Mouse (Mus musculus): Measurements from ENCODE around the gene Spsb1. TPM values are rescaled to one million over a fixed set of nuclear protein-coding genes. Genes with fewer than 3 reads are reported as not detected.

The Spsb1 gene
- polyA plus RNA-seq, 1 experiment from 2014 or later, result 7.5 TPM

- Histone ChIP-seq H3K4me2 (ENCODE audit: low read depth, low read length, severe bottlenecking) (no peak overlapping the region), H3K36me3 (ENCODE audit: control insufficient read depth, insufficient read depth, low read length) (no peaks in the 10 kb centered on the region), H3K9me3 (ENCODE audit: control insufficient read depth, low read length) (no peaks in the 10 kb centered on the region), H3K4me3 (ENCODE audit: low read depth, low read length) (no peak overlapping the region), H3K27ac (ENCODE audit: low read depth, low read length) (no peak overlapping the region), H3K9ac (ENCODE audit: low read length) (no peak overlapping the region), H3K27me3 (ENCODE audit: control insufficient read depth, insufficient read depth, low read length) (no peaks in the 10 kb centered on the region), H3K4me1 (replicated peaks; ENCODE audit: control insufficient read depth, insufficient read depth, low read length) (peaks cover 6% of the 10 kb centered on the region; the same call in 1 of the 2 replicates)
- ATAC-seq (replicated peaks; ENCODE audit: low FRiP score) (no peak), DNase-seq (ENCODE audit: low spot score) (no peak)
- 89% methylated on average over 18 of the region's 18 CpGs for WGBS
Observed at GRCm38 (mm10) chr4:149941067-149941755, 13.6 kb downstream of the Spsb1 start.

GRCm38 (mm10) chr4:149938701-149939100, 16.1 kb downstream of the Spsb1 start:
- WGBS, result 69% methylated on average over 8 of the region's 8 CpGs
- Histone ChIP-seq H3K27ac (ENCODE audit: low read depth, low read length) (no peak overlapping the region), H3K36me3 (ENCODE audit: control insufficient read depth, insufficient read depth, low read length) (no peaks in the 10 kb centered on the region), H3K4me3 (ENCODE audit: low read depth, low read length) (no peak overlapping the region), H3K4me1 (replicated peaks; ENCODE audit: control insufficient read depth, insufficient read depth, low read length) (peaks cover 3% of the 10 kb centered on the region; the same call in 1 of the 2 replicates), H3K9ac (ENCODE audit: low read length) (no peak overlapping the region), H3K4me2 (ENCODE audit: low read depth, low read length, severe bottlenecking) (no peak overlapping the region), H3K27me3 (ENCODE audit: control insufficient read depth, insufficient read depth, low read length) (no peaks in the 10 kb centered on the region), H3K9me3 (ENCODE audit: control insufficient read depth, low read length) (no peaks in the 10 kb centered on the region)
- no peak for ATAC-seq (replicated peaks; ENCODE audit: low FRiP score)
- no peak for DNase-seq (ENCODE audit: low spot score)

- Histone ChIP-seq H3K27me3 (ENCODE audit: control insufficient read depth, insufficient read depth, low read length) (no peaks in the 10 kb centered on the region), H3K9ac (ENCODE audit: low read length) (no peak overlapping the region), H3K4me2 (ENCODE audit: low read depth, low read length, severe bottlenecking) (no peak overlapping the region), H3K27ac (ENCODE audit: low read depth, low read length) (no peak overlapping the region), H3K9me3 (ENCODE audit: control insufficient read depth, low read length) (no peaks in the 10 kb centered on the region), H3K4me3 (ENCODE audit: low read depth, low read length) (no peak overlapping the region), H3K4me1 (replicated peaks; ENCODE audit: control insufficient read depth, insufficient read depth, low read length) (no peaks in the 10 kb centered on the region), H3K36me3 (ENCODE audit: control insufficient read depth, insufficient read depth, low read length) (no peaks in the 10 kb centered on the region)
- ATAC-seq (replicated peaks; ENCODE audit: low FRiP score), result no peak; the same call in 1 of the 2 replicates
- DNase-seq (ENCODE audit: low spot score), result no peak
- WGBS, result 76% methylated on average over 5 of the region's 5 CpGs
Observed at GRCm38 (mm10) chr4:149936921-149937320, 17.9 kb downstream of the Spsb1 start.

GRCm38 (mm10) chr4:149935470-149935869, 19.4 kb downstream of the Spsb1 start:
- Histone ChIP-seq H3K9me3 (ENCODE audit: control insufficient read depth, low read length) (no peaks in the 10 kb centered on the region), H3K9ac (ENCODE audit: low read length) (no peak overlapping the region), H3K4me2 (ENCODE audit: low read depth, low read length, severe bottlenecking) (no peak overlapping the region), H3K27ac (ENCODE audit: low read depth, low read length) (no peak overlapping the region), H3K36me3 (ENCODE audit: control insufficient read depth, insufficient read depth, low read length) (no peaks in the 10 kb centered on the region), H3K4me3 (ENCODE audit: low read depth, low read length) (no peak overlapping the region), H3K4me1 (replicated peaks; ENCODE audit: control insufficient read depth, insufficient read depth, low read length) (no peaks in the 10 kb centered on the region), H3K27me3 (ENCODE audit: control insufficient read depth, insufficient read depth, low read length) (no peaks in the 10 kb centered on the region)
- 87% methylated on average over 6 of the region's 6 CpGs for WGBS
- DNase-seq (ENCODE audit: low spot score), result no peak
- ATAC-seq (replicated peaks; ENCODE audit: low FRiP score), result no peak

- Histone ChIP-seq H3K9me3 (ENCODE audit: control insufficient read depth, low read length) (no peaks in the 10 kb centered on the region), H3K4me3 (ENCODE audit: low read depth, low read length) (no peak overlapping the region), H3K4me2 (ENCODE audit: low read depth, low read length, severe bottlenecking) (no peak overlapping the region), H3K27ac (ENCODE audit: low read depth, low read length) (no peak overlapping the region), H3K4me1 (replicated peaks; ENCODE audit: control insufficient read depth, insufficient read depth, low read length) (no peaks in the 10 kb centered on the region), H3K27me3 (ENCODE audit: control insufficient read depth, insufficient read depth, low read length) (no peaks in the 10 kb centered on the region), H3K9ac (ENCODE audit: low read length) (no peak overlapping the region), H3K36me3 (ENCODE audit: control insufficient read depth, insufficient read depth, low read length) (no peaks in the 10 kb centered on the region)
- WGBS, result 90% methylated on average over 16 of the region's 16 CpGs
- no peak for ATAC-seq (replicated peaks; ENCODE audit: low FRiP score)
- no peak for DNase-seq (ENCODE audit: low spot score)
Observed at GRCm38 (mm10) chr4:149933519-149934245, 21.2 kb downstream of the Spsb1 start.

- H3K4me3 ChIP-seq (ENCODE audit: low read depth, low read length), result no peak overlapping the region
- ATAC-seq (replicated peaks; ENCODE audit: low FRiP score) (no peak), DNase-seq (ENCODE audit: low spot score) (no peak)
- H3K36me3 ChIP-seq (ENCODE audit: control insufficient read depth, insufficient read depth, low read length), result no peaks in the 10 kb centered on the region
- no peak overlapping the region for H3K9ac ChIP-seq (ENCODE audit: low read length)
- no peak overlapping the region for H3K4me2 ChIP-seq (ENCODE audit: low read depth, low read length, severe bottlenecking)
- WGBS, result 93% methylated on average over 7 of the region's 7 CpGs
- H3K4me1 ChIP-seq (replicated peaks; ENCODE audit: control insufficient read depth, insufficient read depth, low read length), result no peaks in the 10 kb centered on the region
- no peak overlapping the region for H3K27ac ChIP-seq (ENCODE audit: low read depth, low read length)
- no peaks in the 10 kb centered on the region for H3K9me3 ChIP-seq (ENCODE audit: control insufficient read depth, low read length)
- H3K27me3 ChIP-seq (ENCODE audit: control insufficient read depth, insufficient read depth, low read length), result no peaks in the 10 kb centered on the region
Observed at GRCm38 (mm10) chr4:149933025-149933424, 21.8 kb downstream of the Spsb1 start.

GRCm38 (mm10) chr4:149932108-149932815, 22.6 kb downstream of the Spsb1 start:
- no peaks in the 10 kb centered on the region for H3K9me3 ChIP-seq (ENCODE audit: control insufficient read depth, low read length)
- H3K27me3 ChIP-seq (ENCODE audit: control insufficient read depth, insufficient read depth, low read length), result no peaks in the 10 kb centered on the region
- WGBS, result 89% methylated on average over 9 of the region's 9 CpGs
- no peak for DNase-seq (ENCODE audit: low spot score)
- ATAC-seq (replicated peaks; ENCODE audit: low FRiP score), result no peak
- H3K36me3 ChIP-seq (ENCODE audit: control insufficient read depth, insufficient read depth, low read length), result no peaks in the 10 kb centered on the region
- no peak overlapping the region for H3K9ac ChIP-seq (ENCODE audit: low read length)
- no peaks in the 10 kb centered on the region for H3K4me1 ChIP-seq (replicated peaks; ENCODE audit: control insufficient read depth, insufficient read depth, low read length)
- no peak overlapping the region for H3K27ac ChIP-seq (ENCODE audit: low read depth, low read length)
- no peak overlapping the region for H3K4me2 ChIP-seq (ENCODE audit: low read depth, low read length, severe bottlenecking)
- no peak overlapping the region for H3K4me3 ChIP-seq (ENCODE audit: low read depth, low read length)

GRCm38 (mm10) chr4:149930755-149931154, 24.1 kb downstream of the Spsb1 start:
- ATAC-seq (replicated peaks; ENCODE audit: low FRiP score) (no peak), DNase-seq (ENCODE audit: low spot score) (no peak)
- H3K9me3 ChIP-seq (ENCODE audit: control insufficient read depth, low read length), result no peaks in the 10 kb centered on the region
- WGBS, result 70% methylated on average over 3 of the region's 3 CpGs
- H3K27me3 ChIP-seq (ENCODE audit: control insufficient read depth, insufficient read depth, low read length), result no peaks in the 10 kb centered on the region
- no peak overlapping the region for H3K4me2 ChIP-seq (ENCODE audit: low read depth, low read length, severe bottlenecking)
- H3K27ac ChIP-seq (ENCODE audit: low read depth, low read length), result no peak overlapping the region
- no peak overlapping the region for H3K4me3 ChIP-seq (ENCODE audit: low read depth, low read length)
- no peaks in the 10 kb centered on the region for H3K36me3 ChIP-seq (ENCODE audit: control insufficient read depth, insufficient read depth, low read length)
- no peak overlapping the region for H3K9ac ChIP-seq (ENCODE audit: low read length)
- H3K4me1 ChIP-seq (replicated peaks; ENCODE audit: control insufficient read depth, insufficient read depth, low read length), result no peaks in the 10 kb centered on the region
